Mouse (Mus musculus) lung, postnatal 0 days (tissue): ENCODE results near the gene Hoxc6.

ENCODE experiments used
- CTCF ChIP-seq: IDR thresholded peaks from 2 replicates; pipeline ENCODE4 v1.5.1; 2016; ENCODE audit warnings: antibody characterized with exemption, mild to moderate bottlenecking
- EP300 ChIP-seq: IDR thresholded peaks from 2 replicates; pipeline ENCODE4 v1.6.1; 2016; ENCODE audit warnings: antibody characterized with exemption, mild to moderate bottlenecking, control low read depth

- TF ChIP-seq EP300 (no peak), CTCF (no peak)
Observed at GRCm38 (mm10) chr15:103056396-103056795, 58.3 kb downstream of the Hoxc6 start.
